Mouse (Mus musculus): ENCODE results near the gene Cryl1. TPM values are rescaled to one million over a fixed set of nuclear protein-coding genes. Genes with fewer than 3 reads are reported as not detected.
A peak's percentile ranks its signal among the peaks of the same experiment; 100 is the strongest.

The Cryl1 gene
- total and polyA plus RNA-seq, 3 experiments: 5.6 to 12.4 (median 6.7) TPM

DNA sequence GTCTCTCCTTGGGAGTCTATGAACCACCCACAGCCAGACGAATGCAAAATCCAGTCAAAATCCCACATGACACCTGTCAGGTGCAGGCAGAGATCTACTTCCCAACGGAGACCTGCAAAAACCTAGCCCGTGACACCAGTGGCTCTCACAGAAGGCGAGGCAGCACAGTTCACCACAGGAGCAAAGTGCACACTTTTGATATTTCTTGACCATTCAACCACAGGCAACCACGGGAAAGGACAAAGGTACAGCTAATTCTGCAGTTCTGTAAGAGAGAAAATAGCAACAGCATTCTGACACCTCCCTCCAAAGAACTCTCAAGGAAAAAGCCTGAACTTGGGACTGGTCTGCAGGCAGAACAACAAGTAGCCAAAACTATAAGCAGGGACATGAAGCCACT, 1.1 kb downstream of the Cryl1 start:
- intact Hi-C loops (cut with DNase I): no loop called here
- Histone ChIP-seq H3K4me3 (no peak overlapping the region), H3K36me3 (ENCODE audit: control insufficient read depth, insufficient read depth, low read length) (no peaks in the 10 kb centered on the region), H3K4me1 (ENCODE audit: control insufficient read depth, insufficient read depth, low read length) (no peaks in the 10 kb centered on the region; the same call in none of the 2 replicates), H3K79me2 (replicated peaks; ENCODE audit: control insufficient read depth, insufficient read depth, low read length) (no peaks in the 10 kb centered on the region), H3K27me3 (ENCODE audit: control insufficient read depth, insufficient read depth, low read length) (no peaks in the 10 kb centered on the region), H3K27ac (no peak overlapping the region), H3K9ac (ENCODE audit: low read depth, low read length) (no peak overlapping the region)
- TF ChIP-seq POLR2A (IDR thresholded peaks at IDR 0.05; ENCODE audit: insufficient read depth, low read depth, low read length) (no peak), EP300 (IDR thresholded peaks at IDR 0.05; ENCODE audit: insufficient read depth, low read depth, low read length) (no peak), CTCF (IDR thresholded peaks at IDR 0.05) (no peak)
- 91% methylated on average over 5 of the region's 5 CpGs for WGBS
- DNase-seq: no peak

DNA sequence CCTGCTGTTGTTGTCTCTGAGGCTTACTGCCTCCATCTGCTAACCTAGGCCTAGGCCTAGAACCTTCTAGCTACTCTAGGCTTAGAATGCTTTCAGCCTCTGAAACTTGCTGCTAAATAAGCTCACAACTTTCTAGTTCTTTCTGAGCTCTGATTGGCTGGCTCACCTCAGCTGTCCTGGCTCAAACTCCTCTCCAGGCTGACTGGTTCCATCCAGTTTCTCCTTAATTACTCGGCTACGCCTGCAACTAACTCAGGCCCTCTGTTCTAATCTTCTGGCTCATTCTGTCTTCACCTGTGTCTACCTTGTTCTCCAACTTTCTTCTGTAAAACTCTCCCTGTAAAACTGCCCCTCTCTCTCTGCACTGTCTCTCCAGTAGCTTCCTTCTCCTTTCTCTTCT, 2.9 kb downstream of the Cryl1 start:
- no peak for TF ChIP-seq CTCF (IDR thresholded peaks at IDR 0.05)
- no peak for TF ChIP-seq POLR2A (IDR thresholded peaks at IDR 0.05; ENCODE audit: insufficient read depth, low read depth, low read length)
- TF ChIP-seq EP300 (IDR thresholded peaks at IDR 0.05; ENCODE audit: insufficient read depth, low read depth, low read length): no peak
- 89% methylated on average over 2 of the region's 2 CpGs for WGBS
- no peaks in the 10 kb centered on the region for H3K27me3 ChIP-seq (ENCODE audit: control insufficient read depth, insufficient read depth, low read length)
- no peak overlapping the region for H3K27ac ChIP-seq
- H3K9ac ChIP-seq (ENCODE audit: low read depth, low read length): no peak overlapping the region
- no peak for DNase-seq
- H3K36me3 ChIP-seq (ENCODE audit: control insufficient read depth, insufficient read depth, low read length): no peaks in the 10 kb centered on the region
- intact Hi-C loops (cut with DNase I): no loop called here
- no peaks in the 10 kb centered on the region; the same call in none of the 2 replicates for H3K4me1 ChIP-seq (ENCODE audit: control insufficient read depth, insufficient read depth, low read length)
- H3K4me3 ChIP-seq: no peak overlapping the region
- H3K79me2 ChIP-seq (replicated peaks; ENCODE audit: control insufficient read depth, insufficient read depth, low read length): no peaks in the 10 kb centered on the region

DNA sequence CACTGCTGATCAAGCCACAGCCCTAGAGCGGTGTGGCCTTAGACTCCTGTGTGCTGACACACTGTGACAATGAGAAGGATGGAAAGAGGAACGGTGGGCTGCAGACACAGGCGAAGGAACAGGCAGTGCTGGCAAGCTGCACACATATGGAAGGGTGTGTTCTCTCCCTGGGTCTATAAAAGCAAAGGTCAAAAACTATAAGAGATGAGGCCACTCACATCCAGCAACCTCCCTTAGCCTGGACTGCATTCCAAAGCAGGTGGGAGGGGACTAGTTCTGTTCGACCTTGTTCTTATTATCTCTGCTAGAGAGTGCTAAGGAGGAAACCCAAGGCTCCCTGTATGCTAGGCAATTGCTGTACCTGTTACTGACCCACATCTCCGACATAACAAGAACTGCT, 6.1 kb downstream of the Cryl1 start:
- H3K4me1 ChIP-seq (ENCODE audit: control insufficient read depth, insufficient read depth, low read length): no peaks in the 10 kb centered on the region
- WGBS: 71% methylated on average over 5 of the region's 5 CpGs
- H3K9ac ChIP-seq (ENCODE audit: low read depth, low read length): no peak overlapping the region
- intact Hi-C loops (cut with DNase I): no loop called here
- no peaks in the 10 kb centered on the region for H3K36me3 ChIP-seq (ENCODE audit: control insufficient read depth, insufficient read depth, low read length)
- H3K79me2 ChIP-seq (replicated peaks; ENCODE audit: control insufficient read depth, insufficient read depth, low read length): no peaks in the 10 kb centered on the region
- no peak overlapping the region for H3K27ac ChIP-seq
- H3K4me3 ChIP-seq: no peak overlapping the region
- H3K27me3 ChIP-seq (ENCODE audit: control insufficient read depth, insufficient read depth, low read length): no peaks in the 10 kb centered on the region
- no peak for TF ChIP-seq CTCF (IDR thresholded peaks at IDR 0.05)
- no peak for DNase-seq

DNA sequence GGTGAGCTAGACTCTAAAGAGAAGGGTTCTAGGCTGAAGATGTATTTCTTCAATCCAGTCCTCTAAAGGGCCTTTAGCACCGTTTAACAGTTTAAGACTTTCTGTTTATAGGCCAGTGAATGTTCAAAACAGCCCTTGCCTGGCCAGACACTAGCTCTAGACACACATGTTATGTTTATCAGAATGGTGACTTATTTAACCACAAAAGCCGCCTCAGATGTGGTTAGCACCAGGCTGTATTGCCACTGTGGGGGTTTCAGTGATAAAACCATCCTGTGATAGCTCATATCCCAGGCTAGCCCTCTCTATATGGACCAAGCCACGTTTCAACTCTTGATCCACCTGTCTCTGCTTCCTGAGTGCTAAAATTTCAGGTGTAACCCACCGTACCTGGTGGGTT, 6.7 kb downstream of the Cryl1 start:
- Histone ChIP-seq H3K36me3 (ENCODE audit: control insufficient read depth, insufficient read depth, low read length) (no peaks in the 10 kb centered on the region), H3K9ac (ENCODE audit: low read depth, low read length) (no peak overlapping the region), H3K27me3 (ENCODE audit: control insufficient read depth, insufficient read depth, low read length) (no peaks in the 10 kb centered on the region), H3K27ac (no peak overlapping the region), H3K79me2 (replicated peaks; ENCODE audit: control insufficient read depth, insufficient read depth, low read length) (no peaks in the 10 kb centered on the region), H3K4me1 (ENCODE audit: control insufficient read depth, insufficient read depth, low read length) (peaks cover 1% of the 10 kb centered on the region; the same call in 1 of the 2 replicates), H3K4me3 (no peak overlapping the region)
- DNase-seq: no peak
- 77% methylated on average over 4 of the region's 4 CpGs for WGBS
- intact Hi-C loops (cut with DNase I): no loop called here
- TF ChIP-seq POLR2A (IDR thresholded peaks at IDR 0.05; ENCODE audit: insufficient read depth, low read depth, low read length): no peak

DNA sequence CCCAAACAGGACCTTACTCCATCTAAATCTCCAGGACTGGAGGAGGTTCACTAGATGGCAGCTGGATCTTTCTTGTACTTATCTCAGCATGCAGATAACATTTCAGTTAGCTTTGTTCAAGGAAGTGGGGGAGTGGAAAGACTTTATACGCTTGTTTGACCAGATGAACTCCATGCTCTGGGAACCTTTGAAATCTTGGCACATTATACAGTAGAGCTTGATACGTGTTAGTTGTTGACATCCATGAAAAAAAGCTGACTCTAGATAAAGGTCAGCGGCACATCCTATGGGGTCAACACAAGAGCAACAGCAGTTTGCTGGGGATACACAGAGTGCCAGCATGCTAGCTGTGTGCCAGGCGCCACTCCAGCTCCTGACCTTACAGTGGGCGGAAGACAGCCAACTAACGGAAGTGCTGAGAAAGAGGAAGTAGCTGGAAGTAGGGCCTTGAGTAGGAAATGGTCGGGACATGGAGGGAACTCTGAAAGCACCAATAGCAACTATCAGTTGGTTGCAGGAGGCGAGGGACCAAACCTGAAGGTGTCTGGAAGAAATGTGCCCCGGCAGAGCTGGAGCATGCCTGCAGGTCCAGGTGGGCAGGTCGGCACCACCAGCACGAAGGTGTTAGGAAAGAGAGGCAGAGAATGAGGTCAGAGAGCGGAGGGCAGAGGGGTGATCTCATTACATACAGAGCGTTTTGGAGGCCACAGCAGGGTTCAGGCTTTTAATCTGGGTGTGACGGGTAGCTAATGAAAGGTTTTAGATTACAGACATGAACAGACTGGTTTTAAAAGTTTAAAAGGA, 11.4 kb downstream of the Cryl1 start:
- 43% methylated on average over 14 of the region's 14 CpGs for WGBS
- Histone ChIP-seq H3K27me3 (ENCODE audit: control insufficient read depth, insufficient read depth, low read length) (no peaks in the 10 kb centered on the region), H3K27ac (peak overlapping the region; percentile 5; the same call in 1 of the 2 replicates), H3K4me3 (peak overlapping the region; percentile 30), H3K4me1 (ENCODE audit: control insufficient read depth, insufficient read depth, low read length) (peaks cover 1% of the 10 kb centered on the region; the same call in 1 of the 2 replicates), H3K9ac (ENCODE audit: low read depth, low read length) (no peak overlapping the region), H3K36me3 (ENCODE audit: control insufficient read depth, insufficient read depth, low read length) (no peaks in the 10 kb centered on the region), H3K79me2 (replicated peaks; ENCODE audit: control insufficient read depth, insufficient read depth, low read length) (no peaks in the 10 kb centered on the region)
- intact Hi-C loops (cut with DNase I): no loop called here
- TF ChIP-seq EP300 (IDR thresholded peaks at IDR 0.05; ENCODE audit: insufficient read depth, low read depth, low read length) (no peak), CTCF (IDR thresholded peaks at IDR 0.05) (no peak), POLR2A (IDR thresholded peaks at IDR 0.05; ENCODE audit: insufficient read depth, low read depth, low read length) (no peak)
- DNase-seq: peak; percentile 32 to 41

DNA sequence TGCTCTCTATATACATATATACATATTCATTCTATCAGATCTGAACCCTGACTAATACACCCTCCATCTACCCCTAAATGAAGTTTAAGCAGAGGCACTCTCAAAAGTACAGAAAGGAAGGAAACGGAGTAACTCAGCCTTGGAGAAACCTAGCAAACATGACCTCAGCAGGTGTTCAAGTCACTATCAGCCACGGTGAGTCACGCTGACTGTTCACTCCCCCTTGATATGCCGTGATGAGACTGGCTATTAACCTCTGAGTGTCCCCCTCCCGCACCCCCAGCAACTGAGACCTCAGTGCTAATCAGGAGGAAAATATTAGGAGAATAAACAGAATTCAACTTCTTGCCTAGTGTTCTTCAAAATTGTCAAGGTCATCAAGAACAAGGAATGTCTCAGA, 12.7 kb downstream of the Cryl1 start:
- H3K4me3 ChIP-seq: no peak overlapping the region
- no peak for TF ChIP-seq EP300 (IDR thresholded peaks at IDR 0.05; ENCODE audit: insufficient read depth, low read depth, low read length)
- no peak for TF ChIP-seq POLR2A (IDR thresholded peaks at IDR 0.05; ENCODE audit: insufficient read depth, low read depth, low read length)
- TF ChIP-seq CTCF (IDR thresholded peaks at IDR 0.05): no peak
- H3K27me3 ChIP-seq (ENCODE audit: control insufficient read depth, insufficient read depth, low read length): no peaks in the 10 kb centered on the region
- no peaks in the 10 kb centered on the region for H3K36me3 ChIP-seq (ENCODE audit: control insufficient read depth, insufficient read depth, low read length)
- no peak overlapping the region for H3K9ac ChIP-seq (ENCODE audit: low read depth, low read length)
- H3K27ac ChIP-seq: no peak overlapping the region
- H3K4me1 ChIP-seq (ENCODE audit: control insufficient read depth, insufficient read depth, low read length): peaks cover 1% of the 10 kb centered on the region; the same call in 1 of the 2 replicates
- DNase-seq: no peak
- intact Hi-C loops (cut with DNase I): no loop called here
- WGBS: 55% methylated on average over 5 of the region's 5 CpGs
- no peaks in the 10 kb centered on the region for H3K79me2 ChIP-seq (replicated peaks; ENCODE audit: control insufficient read depth, insufficient read depth, low read length)
